Mouse (Mus musculus) CH12.LX (cell line): ENCODE measurements around the gene Nadk2. TPM values are rescaled to one million over a fixed set of nuclear protein-coding genes. Genes with fewer than 3 reads are reported as not detected.

ENCODE experiments used
- DNase-seq: peaks from one replicate; pipeline ENCODE4 v3.0.0-alpha.2; 2013; ENCODE audit errors: extremely low read depth
- H3K27ac ChIP-seq: 2 replicates; pipeline ENCODE4 v1.5.1; 2012; ENCODE audit warnings: low read depth, mild to moderate bottlenecking, control low read depth, moderate library complexity; ENCODE audit not compliant: insufficient read depth
- H3K27me3 ChIP-seq: replicated peaks from 2 replicates; pipeline ENCODE3; 2012; ENCODE audit warnings: inconsistent platforms
- H3K36me3 ChIP-seq, 2 experiments: replicated peaks in 1 of 2; 2 replicates each; pipeline versions ENCODE3 to v1.6.1; 2012; ENCODE audit warnings: inconsistent platforms in 1 of 2, low read length in 1 of 2, mild to moderate bottlenecking in 1 of 2, mixed read lengths in 1 of 2, moderate library complexity in 1 of 2; ENCODE audit not compliant: control insufficient read depth in 1 of 2, insufficient read depth in 1 of 2
- H3K4me1 ChIP-seq, 2 experiments: 2 replicates each; pipeline ENCODE4 v1.6.1; 2012; ENCODE audit warnings: inconsistent platforms in 1 of 2, moderate library complexity in 1 of 2; ENCODE audit not compliant: insufficient read depth in 2 of 2, control insufficient read depth in 1 of 2
- H3K4me2 ChIP-seq: 2 replicates; pipeline ENCODE4 v1.6.1; 2012; ENCODE audit warnings: low read depth, mild to moderate bottlenecking, control low read depth; ENCODE audit not compliant: poor library complexity, insufficient read depth, severe bottlenecking
- H3K4me3 ChIP-seq, 3 experiments: fragments of 150-350 bp in 1 of 3; sonication (generic) in 1 of 3; replicated peaks in 1 of 3; 2 replicates each; pipeline versions ENCODE3 to v1.5.1; 2011 to 2012; ENCODE audit warnings: low read depth in 2 of 3, low read length in 2 of 3, mild to moderate bottlenecking in 2 of 3, moderate library complexity in 2 of 3, control low read depth in 1 of 3, improper control_type of control experiment in 1 of 3, inconsistent platforms in 1 of 3, mixed read lengths in 1 of 3; ENCODE audit not compliant: poor library complexity in 1 of 3
- H3K79me2 ChIP-seq: replicated peaks from 2 replicates; pipeline ENCODE4 v1.6.1; 2012; ENCODE audit warnings: mild to moderate bottlenecking, moderate library complexity; ENCODE audit not compliant: control insufficient read depth, poor library complexity, insufficient read depth, severe bottlenecking; ENCODE audit errors: extremely low read depth
- H3K9ac ChIP-seq: 2 replicates; pipeline ENCODE4 v1.6.1; 2012; ENCODE audit warnings: low read depth, mild to moderate bottlenecking, control low read depth, moderate library complexity; ENCODE audit not compliant: insufficient read depth
- H3K9me3 ChIP-seq: replicated peaks from 2 replicates; pipeline ENCODE3; 2012; ENCODE audit warnings: low read length, inconsistent platforms, mixed read lengths
- BHLHE40 ChIP-seq: IDR thresholded peaks from 2 replicates; pipeline ENCODE4 v1.6.1; 2011; ENCODE audit warnings: mild to moderate bottlenecking, low read depth, low read length, improper control_type of control experiment
- CHD1 ChIP-seq: IDR thresholded peaks from 2 replicates; pipeline ENCODE4 v1.6.1; 2012; ENCODE audit warnings: low read depth, low read length, improper control_type of control experiment, inconsistent platforms
- E2F4 ChIP-seq: IDR thresholded peaks from 2 replicates; pipeline ENCODE4 v1.6.1; 2011; ENCODE audit warnings: low read depth, low read length, improper control_type of control experiment; ENCODE audit not compliant: insufficient replicate concordance
- EP300 ChIP-seq: IDR thresholded peaks from 2 replicates; pipeline ENCODE4 v1.6.1; 2011; ENCODE audit warnings: low read length, improper control_type of control experiment
- GABPA ChIP-seq: IDR thresholded peaks from 2 replicates; pipeline ENCODE4 v1.6.1; 2012; ENCODE audit warnings: low read depth, low read length, improper control_type of control experiment, inconsistent platforms; ENCODE audit not compliant: insufficient replicate concordance
- JUN ChIP-seq: IDR thresholded peaks from 2 replicates; pipeline ENCODE4 v1.6.1; 2011; ENCODE audit warnings: low read depth, mild to moderate bottlenecking, low read length, improper control_type of control experiment, moderate library complexity; ENCODE audit not compliant: insufficient read depth
- MAFK ChIP-seq: IDR thresholded peaks from 2 replicates; pipeline ENCODE4 v1.6.1; 2011; ENCODE audit warnings: low read length, improper control_type of control experiment; ENCODE audit not compliant: insufficient replicate concordance
- MXI1 ChIP-seq: IDR thresholded peaks from 2 replicates; pipeline ENCODE4 v1.6.1; 2011; ENCODE audit warnings: mild to moderate bottlenecking, low read depth, low read length, improper control_type of control experiment
- NELFE ChIP-seq: IDR thresholded peaks from 2 replicates; pipeline ENCODE4 v1.6.1; 2011; ENCODE audit warnings: low read depth, low read length, improper control_type of control experiment
- POLR2A ChIP-seq: IDR thresholded peaks from 2 replicates; pipeline ENCODE4 v1.6.1; 2011; ENCODE audit warnings: low read depth, mild to moderate bottlenecking, improper control_type of control experiment, low read length
- POLR2AphosphoS2 ChIP-seq: IDR thresholded peaks from 2 replicates; pipeline ENCODE4 v1.6.1; 2011; ENCODE audit warnings: low read depth, low read length, improper control_type of control experiment
- RCOR1 ChIP-seq: conservative IDR thresholded peaks from 2 replicates; pipeline ENCODE4 v1.6.1; 2012; ENCODE audit warnings: low read depth, mild to moderate bottlenecking, inconsistent platforms, low read length, improper control_type of control experiment
- SIN3A ChIP-seq: IDR thresholded peaks from 2 replicates; pipeline ENCODE4 v1.6.1; 2012; ENCODE audit warnings: low read length, improper control_type of control experiment, inconsistent platforms
- TBP ChIP-seq: conservative IDR thresholded peaks from 2 replicates; pipeline ENCODE4 v1.6.1; 2011; ENCODE audit warnings: low read depth, low read length, improper control_type of control experiment
- TCF12 ChIP-seq: IDR thresholded peaks from 2 replicates; pipeline ENCODE4 v1.6.1; 2014; ENCODE audit warnings: low read depth, mild to moderate bottlenecking, inconsistent platforms, low read length, improper control_type of control experiment
- USF1 ChIP-seq: IDR thresholded peaks from 2 replicates; pipeline ENCODE4 v1.6.1; 2014; ENCODE audit warnings: low read depth, mild to moderate bottlenecking, inconsistent platforms, low read length, improper control_type of control experiment
- USF2 ChIP-seq: conservative IDR thresholded peaks from 2 replicates; pipeline ENCODE4 v1.6.1; 2011; ENCODE audit warnings: low read depth, low read length, improper control_type of control experiment
- ZMIZ1 ChIP-seq: IDR thresholded peaks from 2 replicates; pipeline ENCODE4 v1.6.1; 2012; ENCODE audit warnings: low read depth, mild to moderate bottlenecking, inconsistent platforms, low read length, improper control_type of control experiment
- dilution Hi-C: fragments of 300-500 bp; cut with MboI; formaldehyde crosslinking; loops from 2 replicates; pipeline ENCODE4 v1.14.3; 2020; ENCODE audit warnings: low sequenced_read_pairs; ENCODE audit not compliant: extremely low pct_unique_long_range_greater_than_20kb, extremely low pct_ligation_motif_present
- in situ Hi-C: fragments of 300-500 bp; cut with MboI; formaldehyde crosslinking; loops from 3 replicates; pipeline ENCODE4 v1.14.3; 2019; ENCODE audit warnings: low sequenced_read_pairs, low pct_ligation_motif_present, low pct_unique_long_range_greater_than_20kb, mixed read lengths
- polyA plus RNA-seq: library from polyadenylated mRNA; unstranded; fragments of >175 nt; gene quantifications from 2 replicates; pipeline ENCODE4 v1.2.1, GENCODE M21; 2012; ENCODE audit warnings: low read depth; ENCODE audit not compliant: insufficient read length
- total RNA-seq, 2 experiments: library from RNA; depleted of rRNA; stranded (reverse); fragments of 300-350 nt in 1 of 2; fragments of >200 nt in 1 of 2; gene quantifications; 2 replicates each; pipeline ENCODE4 v1.2.3; 2012 to 2014

The Nadk2 gene
- total and polyA plus RNA-seq, 3 experiments: 22.6 to 35.1 (median 30.1) TPM

GRCm38 (mm10) chr15:9122989-9123388, 51.9 kb downstream of the Nadk2 start:
- no peak overlapping the region for H3K4me2 ChIP-seq
- H3K36me3 ChIP-seq: peaks cover 60 to 92% of the 10 kb centered on the region in 2 experiments
- H3K9ac ChIP-seq: no peak overlapping the region
- no peaks in the 10 kb centered on the region for H3K9me3 ChIP-seq
- no peak overlapping the region for H3K4me3 ChIP-seq
- no peaks in the 10 kb centered on the region for H3K4me1 ChIP-seq
- dilution Hi-C loops (no loop called here), in situ Hi-C loops (no loop called here)
- no peaks in the 10 kb centered on the region; the same call in 1 of the 2 replicates for H3K79me2 ChIP-seq
- DNase-seq: no peak
- TF ChIP-seq BHLHE40 (no peak), ZMIZ1 (no peak), TCF12 (no peak), TBP (no peak), JUN (no peak), CHD1 (no peak), E2F4 (no peak), USF2 (no peak), EP300 (no peak), POLR2AphosphoS2 (no peak), USF1 (no peak), SIN3A (no peak), GABPA (no peak), MXI1 (no peak)
- H3K27ac ChIP-seq: no peak overlapping the region
- H3K27me3 ChIP-seq: no peaks in the 10 kb centered on the region

GRCm38 (mm10) chr15:9124856-9125255, 53.8 kb downstream of the Nadk2 start:
- no peaks in the 10 kb centered on the region for H3K9me3 ChIP-seq
- no peak for DNase-seq
- no peak overlapping the region for H3K27ac ChIP-seq
- H3K4me2 ChIP-seq: no peak overlapping the region
- H3K36me3 ChIP-seq: peaks cover 63 to 90% of the 10 kb centered on the region in 2 experiments
- H3K4me1 ChIP-seq: no peaks in the 10 kb centered on the region
- no peak for TF ChIP-seq POLR2A
- no peak for TF ChIP-seq USF2
- TF ChIP-seq RCOR1: no peak
- TF ChIP-seq MAFK: no peak
- TF ChIP-seq NELFE: no peak
- H3K4me3 ChIP-seq: no peak overlapping the region
- no peaks in the 10 kb centered on the region for H3K27me3 ChIP-seq
- H3K9ac ChIP-seq: no peak overlapping the region
- in situ Hi-C loops: no loop called here
- dilution Hi-C loops: no loop called here
- H3K79me2 ChIP-seq: no peaks in the 10 kb centered on the region; the same call in 1 of the 2 replicates
